Mouse (Mus musculus) stomach, embryonic 14.5 days (tissue): Measurements from ENCODE around the gene Zfp74. TPM values are rescaled to one million over a fixed set of nuclear protein-coding genes. Genes with fewer than 3 reads are reported as not detected.
A peak's percentile ranks its signal among the peaks of the same experiment; 100 is the strongest.
"Not testable (repeated sequence)": the region's sequence is repeated elsewhere in the genome, so short reads cannot be mapped to it uniquely, and the experiment has no call there.

Experiments
- ATAC-seq: fragments of 200-750 bp; cut with Nextera tagmentation; 2 replicates; pipeline ENCODE4 v1.8.0; 2017; ENCODE audit warnings: low read depth, moderate TSS enrichment; ENCODE audit not compliant: insufficient number of reproducible peaks, insufficient read depth, low FRiP score
- H3K27ac ChIP-seq: fragments of 300-500 bp; sonication (generic); 2 replicates; pipeline ENCODE4 v1.5.1; 2014; ENCODE audit warnings: mild to moderate bottlenecking, low read length, moderate library complexity, mixed read lengths
- H3K27me3 ChIP-seq: fragments of 300-500 bp; sonication (generic); 2 replicates; pipeline ENCODE4 v1.6.1; 2014; ENCODE audit warnings: low read length, control low read depth, mixed read lengths; ENCODE audit not compliant: control insufficient read depth, insufficient read depth
- H3K36me3 ChIP-seq: fragments of 300-500 bp; sonication (generic); 2 replicates; pipeline ENCODE4 v1.6.1; 2014; ENCODE audit warnings: mild to moderate bottlenecking, control low read depth, low read length, moderate library complexity, mixed read lengths; ENCODE audit not compliant: control insufficient read depth, insufficient read depth
- H3K4me1 ChIP-seq: fragments of 300-500 bp; sonication (generic); 2 replicates; pipeline ENCODE4 v1.6.1; 2014; ENCODE audit warnings: low read length, control low read depth, mixed read lengths; ENCODE audit not compliant: control insufficient read depth, insufficient read depth
- H3K4me2 ChIP-seq: fragments of 300-500 bp; sonication (generic); replicated peaks from 2 replicates; pipeline ENCODE4 v1.6.1; 2014; ENCODE audit warnings: low read depth, low read length, control low read depth
- H3K4me3 ChIP-seq: fragments of 300-500 bp; sonication (generic); 2 replicates; pipeline ENCODE4 v1.5.1; 2014; ENCODE audit warnings: low read depth, low read length, control low read depth
- H3K9ac ChIP-seq: fragments of 300-500 bp; sonication (generic); replicated peaks from 2 replicates; pipeline ENCODE4 v1.6.1; 2014; ENCODE audit warnings: low read depth, mild to moderate bottlenecking, control low read depth, low read length, moderate library complexity, mixed read lengths
- H3K9me3 ChIP-seq: fragments of 300-500 bp; sonication (generic); 2 replicates; pipeline ENCODE4 v1.6.1; 2016; ENCODE audit warnings: low read depth, low read length, control low read depth; ENCODE audit not compliant: control insufficient read depth
- WGBS: fragments of 180-500 bp; shearing (Covaris S2); extraction: QIAGEN DNeasy Blood & Tissue Kit; methylation state at CpG from one replicate; pipeline ENCODE4 v1.1.7; 2014; 5-methylcytosine and 5-hydroxymethylcytosine counted together
- polyA plus RNA-seq: library from polyadenylated mRNA; unstranded; fragments of >200 nt; fragmentation: Nextera tagmentation; extraction: Ambion mirVana; gene quantifications from 2 replicates; pipeline ENCODE4 v1.2.1, GENCODE M21; 2014

Zfp74 gene
- polyA plus RNA-seq, 1 experiment from 2014 or later = 12.0 TPM

- H3K36me3 ChIP-seq, ATAC-seq, H3K27me3 ChIP-seq, H3K4me3 ChIP-seq, H3K27ac ChIP-seq, H3K9ac ChIP-seq, H3K4me1 ChIP-seq, H3K9me3 ChIP-seq, H3K4me2 ChIP-seq: not testable (repeated sequence)
- WGBS = 51% methylated on average over 33 of the region's 39 CpGs
These were observed 11.4 kb upstream of the Zfp74 start for GRCm38 (mm10) chr7:29965115-29965810.

- 58% methylated on average over 3 of the region's 3 CpGs for WGBS
- no peaks in the 10 kb centered on the region for H3K9me3 ChIP-seq
- no peaks in the 10 kb centered on the region for H3K4me1 ChIP-seq
- H3K4me3 ChIP-seq = no peak overlapping the region
- no peaks in the 10 kb centered on the region for H3K36me3 ChIP-seq
- no peak overlapping the region for H3K4me2 ChIP-seq
- H3K27me3 ChIP-seq = no peaks in the 10 kb centered on the region
- no peak overlapping the region for H3K9ac ChIP-seq
- no peak for ATAC-seq
- no peak overlapping the region for H3K27ac ChIP-seq
These were observed 5.1 kb upstream of the Zfp74 start for GRCm38 (mm10) chr7:29959004-29959403.

GRCm38 (mm10) chr7:29958125-29958724 is 4.3 kb upstream of the Zfp74 start:
- no peaks in the 10 kb centered on the region for H3K4me1 ChIP-seq
- no peak for ATAC-seq
- no peak overlapping the region for H3K4me3 ChIP-seq
- H3K27me3 ChIP-seq = no peaks in the 10 kb centered on the region
- no peaks in the 10 kb centered on the region for H3K36me3 ChIP-seq
- no peak overlapping the region for H3K9ac ChIP-seq
- no peak overlapping the region for H3K4me2 ChIP-seq
- H3K27ac ChIP-seq = no peak overlapping the region
- WGBS = 87% methylated on average over 11 of the region's 11 CpGs
- H3K9me3 ChIP-seq = no peaks in the 10 kb centered on the region

- no peaks in the 10 kb centered on the region for H3K36me3 ChIP-seq
- no peak overlapping the region for H3K27ac ChIP-seq
- no peaks in the 10 kb centered on the region for H3K4me1 ChIP-seq
- no peaks in the 10 kb centered on the region for H3K27me3 ChIP-seq
- no peak overlapping the region for H3K4me3 ChIP-seq
- H3K9me3 ChIP-seq = no peaks in the 10 kb centered on the region
- ATAC-seq = no peak
- no peak overlapping the region for H3K9ac ChIP-seq
- H3K4me2 ChIP-seq = no peak overlapping the region
- WGBS = 53% methylated on average over 10 of the region's 10 CpGs
These were observed 2.4 kb upstream of the Zfp74 start for GRCm38 (mm10) chr7:29956257-29956656.

DNA sequence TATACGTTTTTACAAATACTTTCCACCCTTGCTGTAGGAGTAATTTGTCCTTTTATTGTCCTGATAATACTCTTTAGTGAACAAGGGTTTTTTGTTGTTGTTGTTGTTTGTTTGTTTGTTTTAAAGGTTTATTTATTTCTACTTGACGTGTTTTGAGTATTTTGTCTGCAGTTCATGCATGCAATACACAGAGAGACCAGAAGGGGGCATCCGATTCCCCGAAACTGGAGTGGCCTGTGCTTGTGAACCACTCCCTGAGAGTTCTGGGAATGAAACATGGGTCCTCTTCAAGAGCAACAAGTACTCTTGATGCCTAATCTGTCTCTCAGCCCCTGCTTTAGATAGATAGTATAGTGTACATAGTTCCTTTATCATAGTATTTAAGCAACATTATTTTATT is 842 bp upstream of the Zfp74 start:
- Histone ChIP-seq H3K4me2 (peak overlapping the region; percentile 53), H3K27ac (no peak overlapping the region), H3K4me1 (no peaks in the 10 kb centered on the region), H3K4me3 (peak overlapping the region; percentile 63; the same call in 1 of the 2 replicates), H3K27me3 (no peaks in the 10 kb centered on the region), H3K9me3 (no peaks in the 10 kb centered on the region), H3K9ac (no peak overlapping the region), H3K36me3 (no peaks in the 10 kb centered on the region)
- ATAC-seq = no peak
- WGBS = 22% methylated on average over 4 of the region's 4 CpGs

DNA sequence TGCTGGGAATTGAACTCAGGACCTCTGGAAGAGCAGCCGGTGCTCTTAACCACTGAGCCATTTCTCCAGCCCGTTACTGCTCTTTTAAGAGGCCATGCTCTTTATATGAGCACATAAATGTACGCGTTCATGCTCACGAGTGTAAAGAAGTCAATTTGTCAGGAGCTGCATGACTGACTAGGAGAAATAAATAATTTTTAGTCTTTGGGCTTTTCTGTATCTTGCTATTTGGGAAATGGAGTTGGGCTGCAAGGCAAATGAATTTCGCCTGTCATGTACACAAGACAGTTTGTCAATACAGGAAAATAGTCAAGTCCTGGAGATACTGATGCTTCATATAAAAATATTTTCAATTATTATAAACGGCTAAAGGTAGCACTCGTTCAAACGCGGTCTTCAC is 803 bp downstream of the Zfp74 start:
- 43% methylated on average over 10 of the region's 10 CpGs for WGBS
- H3K9ac ChIP-seq = peak overlapping the region; percentile 64
- peak overlapping the region; percentile 53 for H3K4me2 ChIP-seq
- H3K27me3 ChIP-seq = no peaks in the 10 kb centered on the region
- peak overlapping the region; percentile 90 for H3K27ac ChIP-seq
- H3K36me3 ChIP-seq = peaks cover 3% of the 10 kb centered on the region
- no peak for ATAC-seq
- H3K4me1 ChIP-seq = no peaks in the 10 kb centered on the region
- H3K9me3 ChIP-seq = no peaks in the 10 kb centered on the region
- H3K4me3 ChIP-seq = peak overlapping the region; percentile 63

- no peak for ATAC-seq
- Histone ChIP-seq H3K4me1 (no peaks in the 10 kb centered on the region), H3K4me2 (no peak overlapping the region), H3K9me3 (no peaks in the 10 kb centered on the region), H3K9ac (no peak overlapping the region), H3K27me3 (no peaks in the 10 kb centered on the region), H3K36me3 (peaks cover 12% of the 10 kb centered on the region), H3K4me3 (no peak overlapping the region), H3K27ac (no peak overlapping the region)
- WGBS = 83% methylated on average over 2 of the region's 2 CpGs
These were observed 9.7 kb downstream of the Zfp74 start for GRCm38 (mm10) chr7:29944201-29944600.

- WGBS = 66% methylated on average over 2 of the region's 2 CpGs
- Histone ChIP-seq H3K36me3 (peaks cover 12% of the 10 kb centered on the region), H3K4me2 (no peak overlapping the region), H3K9me3 (no peaks in the 10 kb centered on the region), H3K9ac (no peak overlapping the region), H3K4me1 (no peaks in the 10 kb centered on the region), H3K4me3 (no peak overlapping the region), H3K27ac (no peak overlapping the region), H3K27me3 (no peaks in the 10 kb centered on the region)
- no peak for ATAC-seq
These were observed 10.2 kb downstream of the Zfp74 start for GRCm38 (mm10) chr7:29943720-29944119.

DNA sequence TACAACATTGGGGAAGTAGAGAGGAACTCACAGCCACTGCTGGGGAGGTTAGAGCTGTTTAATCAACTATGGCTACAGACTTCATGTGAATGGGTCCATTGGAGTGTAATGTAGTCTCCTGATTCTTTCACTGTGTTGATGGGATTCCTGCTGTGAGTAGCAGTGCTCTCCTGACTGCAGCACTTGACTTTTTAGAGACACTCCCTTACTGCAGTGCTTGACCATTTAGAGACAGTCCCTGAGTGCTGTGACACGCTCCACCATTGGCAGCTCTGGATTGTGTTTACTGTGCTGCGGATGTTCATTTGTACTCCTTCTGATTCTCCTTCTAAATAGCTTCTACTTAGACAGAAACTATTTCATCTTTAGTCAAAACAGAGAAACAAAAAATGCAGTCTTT is 11.1 kb downstream of the Zfp74 start:
- H3K9ac ChIP-seq = no peak overlapping the region
- no peak overlapping the region for H3K27ac ChIP-seq
- no peaks in the 10 kb centered on the region for H3K4me1 ChIP-seq
- ATAC-seq = no peak
- peaks cover 8% of the 10 kb centered on the region for H3K36me3 ChIP-seq
- 41% methylated on average over 2 of the region's 2 CpGs for WGBS
- H3K4me3 ChIP-seq = no peak overlapping the region
- no peaks in the 10 kb centered on the region for H3K27me3 ChIP-seq
- H3K9me3 ChIP-seq = no peaks in the 10 kb centered on the region
- no peak overlapping the region for H3K4me2 ChIP-seq
